Mouse (Mus musculus) embryonic facial prominence, embryonic 11.5 days (tissue): ENCODE results near the gene Ascc2. TPM values are rescaled to one million over a fixed set of nuclear protein-coding genes. Genes with fewer than 3 reads are reported as not detected.

Experiments used
- ATAC-seq: fragments of 200-750 bp; cut with Nextera tagmentation; replicated peaks from 2 replicates; pipeline ENCODE4 v1.8.0; 2017; ENCODE audit warnings: low read depth; ENCODE audit not compliant: insufficient number of reproducible peaks, low FRiP score, low TSS enrichment
- DNase-seq: peaks from one replicate; pipeline ENCODE4 v3.0.0-alpha.2; 2015; ENCODE audit warnings: low spot score
- H3K27ac ChIP-seq: fragments of 300-500 bp; sonication (generic); replicated peaks from 2 replicates; pipeline ENCODE4 v1.5.1; 2014; ENCODE audit warnings: mild to moderate bottlenecking, low read depth, low read length, control low read depth
- H3K27me3 ChIP-seq: fragments of 300-500 bp; sonication (generic); 2 replicates; pipeline ENCODE4 v1.6.1; 2014; ENCODE audit warnings: mild to moderate bottlenecking, low read length, moderate library complexity, mixed read lengths; ENCODE audit not compliant: control insufficient read depth, insufficient read depth
- H3K36me3 ChIP-seq: fragments of 300-500 bp; sonication (generic); replicated peaks from 2 replicates; pipeline ENCODE4 v1.6.1; 2014; ENCODE audit warnings: low read depth, mild to moderate bottlenecking, low read length, moderate library complexity, mixed read lengths; ENCODE audit not compliant: control insufficient read depth, insufficient read depth
- H3K4me1 ChIP-seq: fragments of 300-500 bp; sonication (generic); 2 replicates; pipeline ENCODE4 v1.6.1; 2014; ENCODE audit warnings: low read length, mixed read lengths; ENCODE audit not compliant: control insufficient read depth, insufficient read depth
- H3K4me2 ChIP-seq: fragments of 300-500 bp; sonication (generic); 2 replicates; pipeline ENCODE4 v1.6.1; 2014; ENCODE audit warnings: low read depth, mild to moderate bottlenecking, control low read depth, low read length, moderate library complexity
- H3K4me3 ChIP-seq: fragments of 300-500 bp; sonication (generic); 2 replicates; pipeline ENCODE4 v1.5.1; 2014; ENCODE audit warnings: low read depth, low read length, control low read depth
- H3K9ac ChIP-seq: fragments of 300-500 bp; sonication (generic); replicated peaks from 2 replicates; pipeline ENCODE4 v1.6.1; 2014; ENCODE audit warnings: mild to moderate bottlenecking, control low read depth, low read length
- H3K9me3 ChIP-seq: fragments of 300-500 bp; sonication (generic); replicated peaks from 2 replicates; pipeline ENCODE4 v1.6.1; 2016; ENCODE audit warnings: mild to moderate bottlenecking, low read length, inconsistent platforms, mixed read lengths; ENCODE audit not compliant: control insufficient read depth
- WGBS: fragments of 180-500 bp; shearing (Covaris S2); extraction: QIAGEN DNeasy Blood & Tissue Kit; methylation state at CpG from one replicate; pipeline ENCODE4 v1.1.7; 2014; 5-methylcytosine and 5-hydroxymethylcytosine counted together
- polyA plus RNA-seq: library from polyadenylated mRNA; unstranded; fragments of >200 nt; fragmentation: Nextera tagmentation; extraction: Ambion mirVana; gene quantifications from 2 replicates; pipeline ENCODE4 v1.2.1, GENCODE M21; 2014

The Ascc2 gene
- polyA plus RNA-seq, 1 experiment from 2014 or later: 37.0 TPM

- peak; percentile 33 for DNase-seq
- Histone ChIP-seq H3K27ac (no peak overlapping the region), H3K4me1 (no peaks in the 10 kb centered on the region), H3K9ac (no peak overlapping the region), H3K27me3 (no peaks in the 10 kb centered on the region), H3K9me3 (no peaks in the 10 kb centered on the region), H3K36me3 (no peaks in the 10 kb centered on the region; the same call in none of the 2 replicates), H3K4me2 (no peak overlapping the region), H3K4me3 (no peak overlapping the region)
- 0 out of 2 replicates have a peak, but pooled peaks have one; percentile 58 for ATAC-seq
- WGBS: 64% methylated on average over 13 of the region's 13 CpGs
Observed at GRCm38 (mm10) chr11:4678700-4679440, 41.3 kb downstream of the Ascc2 start.

DNA sequence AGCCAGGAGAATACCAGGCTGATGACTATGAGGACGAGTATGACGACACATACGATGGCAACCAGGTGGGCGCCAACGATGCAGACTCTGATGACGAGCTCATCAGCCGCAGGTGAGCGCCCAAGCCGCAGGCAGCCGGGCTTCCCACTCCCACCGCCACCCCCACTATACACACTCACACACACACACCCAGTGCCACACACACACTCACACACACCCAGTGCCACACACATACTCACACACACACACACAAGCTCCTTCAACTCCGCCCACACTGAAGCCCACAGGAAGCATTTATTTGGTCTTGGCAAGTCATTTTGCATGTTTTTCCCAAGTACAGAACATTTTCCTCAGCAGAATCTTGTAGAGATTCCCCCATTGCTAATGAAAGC, 41.9 kb downstream of the Ascc2 start:
- Histone ChIP-seq H3K4me3 (no peak overlapping the region), H3K27ac (no peak overlapping the region), H3K4me2 (no peak overlapping the region), H3K9ac (no peak overlapping the region), H3K9me3 (no peaks in the 10 kb centered on the region), H3K4me1 (no peaks in the 10 kb centered on the region), H3K36me3 (no peaks in the 10 kb centered on the region; the same call in none of the 2 replicates), H3K27me3 (no peaks in the 10 kb centered on the region)
- WGBS: 89% methylated on average over 12 of the region's 12 CpGs
- DNase-seq (no peak), ATAC-seq (no peak)

- WGBS: 36% methylated on average over 3 of the region's 3 CpGs
- H3K4me1 ChIP-seq: no peaks in the 10 kb centered on the region
- no peaks in the 10 kb centered on the region for H3K27me3 ChIP-seq
- no peak overlapping the region for H3K27ac ChIP-seq
- no peaks in the 10 kb centered on the region for H3K9me3 ChIP-seq
- no peaks in the 10 kb centered on the region; the same call in none of the 2 replicates for H3K36me3 ChIP-seq
- ATAC-seq: no peak
- H3K4me2 ChIP-seq: no peak overlapping the region
- DNase-seq: no peak
- H3K9ac ChIP-seq: no peak overlapping the region
- H3K4me3 ChIP-seq: no peak overlapping the region
Observed at GRCm38 (mm10) chr11:4680126-4680525, 42.6 kb downstream of the Ascc2 start.

DNA sequence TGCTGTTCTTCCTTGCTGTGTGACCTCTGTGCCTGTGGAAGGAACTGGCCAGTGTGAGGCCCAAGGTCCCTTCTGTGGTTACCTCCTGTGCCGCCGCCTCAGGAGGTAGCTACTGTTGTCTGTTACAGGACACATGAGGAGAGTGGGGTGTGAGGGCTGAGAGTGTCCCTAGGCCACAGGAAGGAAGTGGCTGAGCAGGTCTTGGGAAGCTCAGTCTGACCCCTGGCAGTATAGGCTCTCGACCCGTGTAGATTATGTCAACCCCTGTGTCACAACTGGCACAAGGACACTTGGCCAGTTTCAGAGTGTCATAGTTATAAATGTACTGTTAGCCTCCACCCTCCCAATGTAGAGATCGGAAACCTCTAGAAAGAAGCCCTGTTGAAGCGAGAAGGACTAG, 46.0 kb downstream of the Ascc2 start:
- H3K36me3 ChIP-seq: no peaks in the 10 kb centered on the region; the same call in none of the 2 replicates
- no peaks in the 10 kb centered on the region for H3K4me1 ChIP-seq
- no peak overlapping the region for H3K4me2 ChIP-seq
- no peak overlapping the region for H3K9ac ChIP-seq
- WGBS: 93% methylated on average over 6 of the region's 6 CpGs
- no peaks in the 10 kb centered on the region for H3K27me3 ChIP-seq
- H3K4me3 ChIP-seq: no peak overlapping the region
- no peak overlapping the region for H3K27ac ChIP-seq
- H3K9me3 ChIP-seq: no peaks in the 10 kb centered on the region
- no peak for DNase-seq
- no peak for ATAC-seq

DNA sequence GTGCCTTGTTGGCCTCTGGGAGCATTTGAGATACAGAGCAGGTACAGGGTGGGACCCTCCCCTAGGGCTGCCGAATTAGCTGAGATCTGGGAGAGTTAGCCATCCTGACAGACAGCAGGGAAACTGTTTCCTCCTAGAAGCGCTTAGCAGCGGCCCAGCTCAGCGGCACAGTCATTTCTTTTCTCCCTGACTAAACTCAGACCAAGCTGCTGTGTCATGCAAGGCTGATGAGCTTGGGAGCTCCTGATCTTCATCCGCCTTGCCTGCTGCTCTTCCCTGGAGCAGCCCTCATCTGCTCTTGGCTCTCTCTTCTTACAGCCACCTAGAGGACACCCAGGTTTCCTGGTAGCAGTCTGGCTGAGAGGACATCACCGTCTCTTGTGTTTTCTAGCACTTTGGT, 46.6 kb downstream of the Ascc2 start:
- no peak overlapping the region for H3K4me3 ChIP-seq
- H3K27ac ChIP-seq: no peak overlapping the region
- no peak overlapping the region for H3K4me2 ChIP-seq
- DNase-seq (no peak), ATAC-seq (no peak)
- no peaks in the 10 kb centered on the region for H3K9me3 ChIP-seq
- H3K4me1 ChIP-seq: no peaks in the 10 kb centered on the region
- H3K27me3 ChIP-seq: no peaks in the 10 kb centered on the region
- 79% methylated on average over 6 of the region's 6 CpGs for WGBS
- no peak overlapping the region for H3K9ac ChIP-seq
- no peaks in the 10 kb centered on the region; the same call in none of the 2 replicates for H3K36me3 ChIP-seq

- no peaks in the 10 kb centered on the region; the same call in none of the 2 replicates for H3K36me3 ChIP-seq
- no peaks in the 10 kb centered on the region for H3K27me3 ChIP-seq
- H3K4me2 ChIP-seq: no peak overlapping the region
- H3K9ac ChIP-seq: no peak overlapping the region
- no peaks in the 10 kb centered on the region for H3K4me1 ChIP-seq
- ATAC-seq (no peak), DNase-seq (no peak)
- H3K27ac ChIP-seq: no peak overlapping the region
- no peak overlapping the region for H3K4me3 ChIP-seq
- WGBS: 92% methylated on average over 4 of the region's 4 CpGs
- H3K9me3 ChIP-seq: no peaks in the 10 kb centered on the region
Observed at GRCm38 (mm10) chr11:4685071-4685470, 47.5 kb downstream of the Ascc2 start.

GRCm38 (mm10) chr11:4685510-4685909, 48.0 kb downstream of the Ascc2 start:
- Histone ChIP-seq H3K36me3 (no peaks in the 10 kb centered on the region; the same call in 1 of the 2 replicates), H3K4me2 (no peak overlapping the region), H3K4me3 (no peak overlapping the region), H3K27me3 (no peaks in the 10 kb centered on the region), H3K9me3 (no peaks in the 10 kb centered on the region), H3K9ac (no peak overlapping the region), H3K27ac (no peak overlapping the region), H3K4me1 (no peaks in the 10 kb centered on the region)
- ATAC-seq (no peak), DNase-seq (no peak)
- 81% methylated on average over 5 of the region's 5 CpGs for WGBS

DNA sequence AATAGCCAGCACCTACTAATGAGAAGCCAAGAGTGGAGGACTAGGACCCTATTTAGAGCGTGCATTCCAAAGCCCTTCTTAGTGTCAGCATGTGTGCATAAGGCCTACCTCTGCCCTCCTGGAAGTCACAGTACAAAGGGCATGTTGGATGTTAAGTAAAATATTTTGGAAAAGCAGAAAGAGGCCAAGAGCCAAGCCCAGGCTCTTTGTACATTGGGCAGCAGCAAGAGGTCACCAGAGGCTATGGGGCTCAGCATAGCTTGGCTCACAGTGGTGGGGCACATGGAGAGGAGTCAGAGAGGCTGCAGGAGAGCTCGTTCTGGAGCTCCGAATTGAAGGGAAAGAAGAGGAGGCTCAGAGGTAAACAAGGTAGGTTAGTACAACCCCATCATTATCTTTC, 49.5 kb downstream of the Ascc2 start:
- WGBS: 84% methylated on average over 3 of the region's 3 CpGs
- Histone ChIP-seq H3K9me3 (no peaks in the 10 kb centered on the region), H3K4me3 (no peak overlapping the region), H3K27me3 (no peaks in the 10 kb centered on the region), H3K4me1 (no peaks in the 10 kb centered on the region), H3K4me2 (no peak overlapping the region), H3K36me3 (no peaks in the 10 kb centered on the region; the same call in 1 of the 2 replicates), H3K27ac (no peak overlapping the region), H3K9ac (no peak overlapping the region)
- DNase-seq (no peak), ATAC-seq (no peak)
